Mouse (Mus musculus): ENCODE data around the gene Cxcr6.

The Cxcr6 gene

GRCm38 (mm10) chr9:123806267-123806666 is at the start of gene Cxcr6:
Gene Cxcr6 (plus strand): TSS chr9:123806475.
- no peak for DNase-seq

- peak in 1 of 2 experiments; percentile 1 for DNase-seq
These were observed 49.5 kb upstream of the Cxcr6 start for GRCm38 (mm10) chr9:123756752-123757151.

GRCm38 (mm10) chr9:123757326-123757725 is 48.9 kb upstream of the Cxcr6 start:
- DNase-seq = peak in 1 of 2 experiments; percentile 0

- DNase-seq = no peak
These were observed 48.1 kb upstream of the Cxcr6 start for GRCm38 (mm10) chr9:123758156-123758555.

GRCm38 (mm10) chr9:123758645-123759044 is 47.6 kb upstream of the Cxcr6 start:
- DNase-seq = peak in 1 of 2 experiments; percentile 1

- no peak for DNase-seq
These were observed 45.5 kb upstream of the Cxcr6 start for GRCm38 (mm10) chr9:123760806-123761205.

GRCm38 (mm10) chr9:123762886-123763285 is 43.4 kb upstream of the Cxcr6 start:
- peak; percentile 69 to 71 for DNase-seq

- DNase-seq = peak in 1 of 2 experiments; percentile 20
These were observed 42.5 kb upstream of the Cxcr6 start for GRCm38 (mm10) chr9:123763771-123764170.

- no peak for DNase-seq
These were observed 39.3 kb upstream of the Cxcr6 start for GRCm38 (mm10) chr9:123766996-123767395.

- DNase-seq = peak in 1 of 2 experiments; percentile 1
These were observed 37.8 kb upstream of the Cxcr6 start for GRCm38 (mm10) chr9:123768443-123768842.

- DNase-seq = no peak
These were observed 36.7 kb upstream of the Cxcr6 start for GRCm38 (mm10) chr9:123769532-123769931.

GRCm38 (mm10) chr9:123773299-123773698 is 33.0 kb upstream of the Cxcr6 start:
- DNase-seq = peak; percentile 54 to 62

GRCm38 (mm10) chr9:123788855-123789529 is 17.3 kb upstream of the Cxcr6 start:
- DNase-seq = no peak

GRCm38 (mm10) chr9:123796174-123796573 is 10.1 kb upstream of the Cxcr6 start:
- peak; percentile 69 to 76 for DNase-seq

GRCm38 (mm10) chr9:123801527-123801926 is 4.7 kb upstream of the Cxcr6 start:
- no peak for DNase-seq

- no peak for DNase-seq
These were observed 3.9 kb upstream of the Cxcr6 start for GRCm38 (mm10) chr9:123802421-123802820.

GRCm38 (mm10) chr9:123802896-123803295 is 3.4 kb upstream of the Cxcr6 start:
- no peak for DNase-seq

- no peak for DNase-seq
These were observed 1.0 kb upstream of the Cxcr6 start for GRCm38 (mm10) chr9:123805241-123805640.

- DNase-seq = no peak
These were observed 2.3 kb downstream of the Cxcr6 start for GRCm38 (mm10) chr9:123808583-123808982.

- no peak for DNase-seq
These were observed 5.6 kb downstream of the Cxcr6 start for GRCm38 (mm10) chr9:123811831-123812230.

- DNase-seq = no peak
These were observed 8.1 kb downstream of the Cxcr6 start for GRCm38 (mm10) chr9:123814326-123814725.

GRCm38 (mm10) chr9:123814821-123815220 is 8.5 kb downstream of the Cxcr6 start:
- no peak for DNase-seq

GRCm38 (mm10) chr9:123815444-123815843 is 9.2 kb downstream of the Cxcr6 start:
- no peak for DNase-seq

GRCm38 (mm10) chr9:123815996-123816395 is 9.7 kb downstream of the Cxcr6 start:
- no peak for DNase-seq

- DNase-seq = no peak
These were observed 12.3 kb downstream of the Cxcr6 start for GRCm38 (mm10) chr9:123818601-123819000.
